Mouse (Mus musculus): ENCODE data around the gene B4galnt1.
"Not testable (repeated sequence)": the region's sequence is repeated elsewhere in the genome, so short reads cannot be mapped to it uniquely, and the experiment has no call there.

B4galnt1 gene

GRCm38 (mm10) chr10:127180695-127181047, 15.6 kb downstream of the B4galnt1 start:
- in situ Hi-C loops (cut with MboI; ENCODE audit: low pct_unique_long_range_greater_than_20kb in 1 of 2, low sequenced_read_pairs in 2 of 2, unreplicated experiment in 1 of 2): loop anchor here in 1 of 2 experiments (10.0 kb wide), 1 partner anchor 64 kb away; no protein-coding TSS in a partner anchor

GRCm38 (mm10) chr10:127181566-127181965, 16.5 kb downstream of the B4galnt1 start:
- in situ Hi-C loops (cut with MboI; ENCODE audit: low pct_unique_long_range_greater_than_20kb in 1 of 2, low sequenced_read_pairs in 2 of 2, unreplicated experiment in 1 of 2): loop anchor here in 1 of 2 experiments (10.0 kb wide), 1 partner anchor 63 kb away; no protein-coding TSS in a partner anchor

GRCm38 (mm10) chr10:127182624-127183023, 17.6 kb downstream of the B4galnt1 start:
- in situ Hi-C loops (cut with MboI; ENCODE audit: low pct_unique_long_range_greater_than_20kb in 1 of 2, low sequenced_read_pairs in 2 of 2, unreplicated experiment in 1 of 2): loop anchor here in 1 of 2 experiments (10.0 kb wide), 1 partner anchor 62 kb away; no protein-coding TSS in a partner anchor

GRCm38 (mm10) chr10:127183759-127184158, 18.7 kb downstream of the B4galnt1 start:
- in situ Hi-C loops (cut with MboI; ENCODE audit: low pct_unique_long_range_greater_than_20kb in 1 of 2, low sequenced_read_pairs in 2 of 2, unreplicated experiment in 1 of 2): loop anchor here in 1 of 2 experiments (10.0 kb wide), 1 partner anchor 61 kb away; no protein-coding TSS in a partner anchor

DNA sequence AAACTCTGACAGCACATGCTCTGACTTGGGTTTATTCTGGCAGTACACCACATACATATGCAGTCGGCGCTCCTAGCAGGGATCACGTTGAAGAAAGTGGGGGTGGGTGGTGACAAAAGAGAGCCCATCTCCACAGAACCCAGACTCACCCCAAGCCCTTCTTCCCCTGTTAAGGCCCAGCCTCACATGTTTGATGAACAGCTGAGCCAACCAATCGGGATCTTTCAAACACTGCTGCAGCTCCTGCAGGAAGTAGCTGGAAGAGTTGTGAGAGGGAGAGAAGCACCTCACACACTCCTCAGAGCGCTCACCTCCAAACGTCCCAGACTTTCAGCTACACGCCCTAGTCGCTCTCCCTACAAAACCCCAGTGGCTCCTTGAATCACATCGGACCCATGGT, 20.1 kb downstream of the B4galnt1 start:
- in situ Hi-C loops (cut with MboI; ENCODE audit: low pct_unique_long_range_greater_than_20kb in 1 of 2, low sequenced_read_pairs in 2 of 2, unreplicated experiment in 1 of 2): loop anchor here in 1 of 2 experiments (5.0 to 10.0 kb wide), 2 partner anchors 37 to 60 kb away; no protein-coding TSS in a partner anchor

DNA sequence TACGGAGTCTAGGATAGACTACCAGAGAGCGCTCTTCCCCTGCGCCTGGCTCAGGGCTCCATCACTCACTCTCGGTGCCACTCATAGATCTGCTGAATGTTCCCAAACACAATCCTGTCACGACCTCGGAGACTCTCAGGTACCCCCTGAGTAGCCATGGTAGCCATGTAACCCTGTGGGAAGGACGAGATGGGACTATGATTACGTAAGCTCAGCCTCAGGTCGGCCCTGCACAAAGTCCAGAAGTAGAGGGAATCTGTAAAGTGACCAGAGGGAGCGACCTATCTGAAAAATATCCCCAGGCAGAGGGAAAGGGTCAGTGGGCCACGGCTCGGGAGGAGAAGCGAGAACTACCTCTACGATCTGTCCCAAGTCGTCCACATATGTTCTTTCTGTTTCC, 20.5 kb downstream of the B4galnt1 start:
- in situ Hi-C loops (cut with MboI; ENCODE audit: low pct_unique_long_range_greater_than_20kb in 1 of 2, low sequenced_read_pairs in 2 of 2, unreplicated experiment in 1 of 2): loop anchor here in 1 of 2 experiments (5.0 to 10.0 kb wide), 2 partner anchors 37 to 59 kb away; no protein-coding TSS in a partner anchor

GRCm38 (mm10) chr10:127186451-127186850, 21.4 kb downstream of the B4galnt1 start:
- in situ Hi-C loops (cut with MboI; ENCODE audit: low pct_unique_long_range_greater_than_20kb in 1 of 2, low sequenced_read_pairs in 2 of 2, unreplicated experiment in 1 of 2): loop anchor here in 1 of 2 experiments (5.0 to 10.0 kb wide), 2 partner anchors 36 to 58 kb away; no protein-coding TSS in a partner anchor

GRCm38 (mm10) chr10:127187371-127188078, 22.5 kb downstream of the B4galnt1 start:
- in situ Hi-C loops (cut with MboI; ENCODE audit: low pct_unique_long_range_greater_than_20kb in 1 of 2, low sequenced_read_pairs in 2 of 2, unreplicated experiment in 1 of 2): loop anchor here in 1 of 2 experiments (5.0 to 10.0 kb wide), 2 partner anchors 35 to 57 kb away; no protein-coding TSS in a partner anchor

DNA sequence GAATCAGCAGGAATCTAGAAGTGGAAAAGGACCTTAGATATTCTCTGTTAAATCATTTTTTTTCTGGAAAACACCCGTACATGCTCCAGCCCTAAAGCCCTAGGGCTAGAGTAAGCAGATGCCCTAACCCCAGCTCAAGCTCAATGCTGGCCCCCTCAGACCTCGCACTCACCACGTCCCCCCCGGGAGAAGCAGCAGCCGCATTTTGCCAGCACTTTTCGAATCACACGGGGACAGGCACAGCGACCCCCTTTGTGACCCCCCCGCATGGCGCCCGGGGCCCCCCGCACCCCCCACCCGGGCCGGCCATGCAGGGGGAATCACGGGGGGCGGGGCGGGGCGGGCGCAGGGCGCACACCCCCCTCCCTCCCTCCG, 23.0 kb downstream of the B4galnt1 start:
- in situ Hi-C loops (cut with MboI; ENCODE audit: low pct_unique_long_range_greater_than_20kb in 1 of 2, low sequenced_read_pairs in 2 of 2, unreplicated experiment in 1 of 2): loop anchor here in 1 of 2 experiments (5.0 to 10.0 kb wide), 2 partner anchors 34 to 57 kb away; no protein-coding TSS in a partner anchor

DNA sequence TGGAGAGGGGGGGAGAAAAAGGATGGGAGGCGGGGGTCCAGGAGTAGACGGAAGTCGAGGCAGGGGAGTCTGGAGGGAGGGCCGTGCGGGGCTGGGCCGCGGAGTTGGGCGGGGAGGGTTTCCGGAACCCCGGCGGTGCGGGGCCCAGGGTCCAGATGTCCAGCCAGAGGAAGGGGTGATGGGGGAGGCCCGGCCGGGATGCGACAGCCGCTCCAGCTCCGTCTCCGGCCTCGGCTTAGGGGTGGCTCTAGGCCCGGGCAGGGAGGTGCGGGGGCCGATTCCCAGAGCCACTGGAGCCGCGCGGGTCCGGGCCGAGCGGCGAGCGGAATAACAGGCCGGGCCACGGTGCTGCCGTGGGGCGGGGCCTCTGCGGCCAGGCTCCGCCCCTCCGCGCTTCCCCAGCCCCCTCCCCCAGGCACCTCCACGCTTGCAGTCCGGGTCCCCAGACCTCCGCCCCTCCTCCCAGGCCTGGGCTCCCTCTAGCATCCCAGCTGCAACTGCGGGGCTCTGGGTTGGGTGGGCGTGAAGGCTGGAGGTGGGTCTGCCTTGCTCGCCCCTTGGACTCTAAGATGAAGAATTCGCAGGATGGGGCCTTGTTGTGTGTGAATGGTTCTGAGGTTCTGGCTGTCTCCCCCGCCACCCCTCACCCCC, 23.6 kb downstream of the B4galnt1 start:
- in situ Hi-C loops (cut with MboI; ENCODE audit: low pct_unique_long_range_greater_than_20kb in 1 of 2, low sequenced_read_pairs in 2 of 2, unreplicated experiment in 1 of 2): loop anchor here in 1 of 2 experiments (5.0 to 10.0 kb wide), 2 partner anchors 34 to 56 kb away; no protein-coding TSS in a partner anchor

DNA sequence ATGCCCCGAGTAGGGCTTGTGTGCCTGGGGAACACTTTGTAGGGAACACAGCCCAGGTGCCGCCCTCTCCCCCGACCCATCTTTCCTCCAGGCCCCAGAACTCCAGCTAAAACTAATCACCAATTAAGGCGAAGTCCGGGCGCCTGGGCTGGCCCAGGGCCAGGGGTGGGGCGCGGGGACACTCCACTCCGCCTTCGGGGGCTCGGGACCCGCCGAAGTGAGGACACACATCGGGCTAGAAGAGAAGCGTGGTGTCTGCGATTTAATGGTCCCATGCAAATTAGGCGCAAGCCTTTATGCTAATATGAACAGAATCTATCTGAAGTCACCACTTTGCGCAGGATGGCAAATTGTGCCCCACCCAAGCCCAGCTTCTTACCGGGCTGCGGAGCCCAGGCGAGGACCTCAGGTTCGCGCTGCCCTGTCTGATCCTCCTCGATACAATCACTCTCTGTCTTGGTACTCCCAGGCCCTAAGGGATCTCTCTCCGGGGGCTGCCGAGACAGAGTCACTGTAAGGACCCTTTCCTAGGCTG, 24.2 kb downstream of the B4galnt1 start:
- in situ Hi-C loops (cut with MboI; ENCODE audit: low pct_unique_long_range_greater_than_20kb in 1 of 2, low sequenced_read_pairs in 2 of 2, unreplicated experiment in 1 of 2): loop anchor here in 1 of 2 experiments (5.0 to 10.0 kb wide), 2 partner anchors 33 to 56 kb away; no protein-coding TSS in a partner anchor

- in situ Hi-C loops (cut with MboI; ENCODE audit: low pct_unique_long_range_greater_than_20kb in 1 of 2, low sequenced_read_pairs in 2 of 2, unreplicated experiment in 1 of 2): loop anchor here in 1 of 2 experiments (5.0 to 10.0 kb wide), 2 partner anchors 32 to 55 kb away; no protein-coding TSS in a partner anchor
These were observed 24.8 kb downstream of the B4galnt1 start, which contains the start of gene Arhgef25 for GRCm38 (mm10) chr10:127189651-127190381. Gene Arhgef25, minus strand, starts transcription at chr10:127190083.

- in situ Hi-C loops (cut with MboI; ENCODE audit: low pct_unique_long_range_greater_than_20kb in 1 of 2, low sequenced_read_pairs in 2 of 2, unreplicated experiment in 1 of 2): no loop called here
These were observed 25.6 kb downstream of the B4galnt1 start for GRCm38 (mm10) chr10:127190398-127191190.

DNA sequence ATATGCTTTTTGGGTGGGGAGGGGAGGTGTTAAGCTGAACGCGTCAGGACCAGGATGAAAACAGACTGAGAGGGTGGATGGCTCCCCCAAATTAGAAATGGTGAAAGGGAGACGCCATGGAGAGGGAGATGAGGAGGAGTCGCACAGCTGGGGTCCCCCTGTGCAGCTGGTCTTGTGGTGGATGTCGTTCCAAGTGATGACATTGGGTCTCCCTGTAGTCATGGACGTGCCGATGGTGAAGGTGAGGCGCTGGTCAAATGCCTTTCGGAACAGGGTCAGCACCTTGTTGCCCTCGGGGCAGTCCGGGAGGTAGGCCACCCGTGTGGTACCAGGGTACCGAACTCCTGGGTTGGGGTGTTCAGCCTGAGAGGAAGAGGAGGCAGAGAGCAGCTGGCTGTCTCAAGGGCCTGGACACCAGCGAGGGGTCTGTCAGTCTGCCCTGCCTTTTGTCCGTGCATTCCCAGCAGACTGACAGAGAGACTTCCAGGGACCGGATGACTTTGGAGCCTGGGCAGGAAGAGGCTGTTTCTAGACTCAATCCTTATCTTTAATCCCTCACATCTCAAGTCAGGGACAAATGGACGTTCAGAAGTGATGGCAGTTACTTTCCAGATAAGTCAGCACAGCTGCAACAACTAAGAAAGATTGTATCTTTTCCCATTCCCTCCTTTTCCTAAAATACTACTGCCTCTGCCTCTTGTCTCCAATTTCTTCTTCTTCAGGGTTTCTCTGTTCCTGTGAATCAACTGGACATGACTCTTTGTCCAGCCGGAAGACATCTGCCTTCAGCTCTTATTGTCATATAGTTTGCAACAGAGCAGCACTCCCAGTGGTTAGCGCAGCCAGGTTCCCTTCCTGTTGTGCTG, 26.4 kb downstream of the B4galnt1 start:
- in situ Hi-C loops (cut with MboI; ENCODE audit: low pct_unique_long_range_greater_than_20kb in 1 of 2, low sequenced_read_pairs in 2 of 2, unreplicated experiment in 1 of 2): no loop called here

- in situ Hi-C loops (cut with MboI; ENCODE audit: low pct_unique_long_range_greater_than_20kb in 1 of 2, low sequenced_read_pairs in 2 of 2, unreplicated experiment in 1 of 2): not testable (repeated sequence)
These were observed 27.0 kb downstream of the B4galnt1 start for GRCm38 (mm10) chr10:127192057-127192328.

- in situ Hi-C loops (cut with MboI; ENCODE audit: low pct_unique_long_range_greater_than_20kb in 1 of 2, low sequenced_read_pairs in 2 of 2, unreplicated experiment in 1 of 2): no loop called here
These were observed 28.0 kb downstream of the B4galnt1 start for GRCm38 (mm10) chr10:127193011-127193410.
